8 mouse cellular contexts compared by ENCODE assay signal in genomic region chr7:28601668-28602067, GRCm38 (mm10). TPM values are rescaled to one million over a fixed set of nuclear protein-coding genes. Genes with fewer than 3 reads are reported as not detected.
DNase-seq lines count a peak whose midpoint lies in the region; ATAC-seq and TF ChIP-seq lines count a peak whose summit lies in the region.

No protein-coding gene starts in this region.

- H3K27ac ChIP-seq in lung, postnatal 0 days (ENCODE audit: low read length), result no peak overlapping the region
- no peak overlapping the region for H3K27ac ChIP-seq in cortical plate, adult 2 months (ENCODE audit: insufficient read depth, low read length)
- peak overlapping the region; percentile 59; the same call in 1 of the 2 replicates for H3K27ac ChIP-seq in hindbrain, embryonic 13.5 days
- H3K27ac ChIP-seq in liver, embryonic 14.5 days, result no peak overlapping the region
- no peak overlapping the region for H3K27ac ChIP-seq in small intestine, adult 2 months (ENCODE audit: insufficient read depth, low read depth, low read length)

- ATAC-seq in lung, postnatal 0 days, result no peak
- ATAC-seq in hindbrain, embryonic 13.5 days (ENCODE audit: low FRiP score), result no peak
- ATAC-seq in liver, embryonic 14.5 days (ENCODE audit: insufficient read depth), result no peak

- H3K9me3 ChIP-seq in lung, postnatal 0 days (ENCODE audit: low read length), result no peaks in the 10 kb centered on the region
- H3K9me3 ChIP-seq in hindbrain, embryonic 13.5 days, result no peaks in the 10 kb centered on the region
- no peaks in the 10 kb centered on the region for H3K9me3 ChIP-seq in liver, embryonic 14.5 days (ENCODE audit: control insufficient read depth, low read length)

- TF ChIP-seq EP300 in lung, postnatal 0 days (IDR thresholded peaks at IDR 0.05), result no peak
- TF ChIP-seq EP300 in liver, embryonic 14.5 days (IDR thresholded peaks at IDR 0.05; ENCODE audit: low read depth), result no peak

- 20% methylated on average over 7 of the region's 7 CpGs for WGBS in lung, postnatal 0 days
- WGBS in lung, adult 2 months, result 20% methylated on average over 7 of the region's 7 CpGs
- WGBS in hindbrain, embryonic 13.5 days, result 24% methylated on average over 7 of the region's 7 CpGs
- 24% methylated on average over 7 of the region's 7 CpGs for WGBS in liver, embryonic 14.5 days (ENCODE audit: insufficient replicate concordance)
- 17% methylated on average over 7 of the region's 7 CpGs for WGBS in small intestine, adult 2 months

- peak; percentile 55 for DNase-seq in lung, postnatal 0 days (ENCODE audit: low spot score)
- no peak for DNase-seq in lung, adult 2 months
- peak; percentile 56 for DNase-seq in T-cell, adult 2 months (ENCODE audit: low spot score)
- no peak for DNase-seq in liver, embryonic 14.5 days (ENCODE audit: low read depth in 3 of 3, low spot score in 3 of 3)
- DNase-seq in urinary bladder, postnatal 36 days (ENCODE audit: low spot score in 2 of 2), result no peak

- H3K4me3 ChIP-seq in lung, postnatal 0 days (ENCODE audit: low read depth, low read length), result no peak overlapping the region
- H3K4me3 ChIP-seq in lung, adult 2 months (replicated peaks; ENCODE audit: extremely low read depth, low read depth, low read length), result no peak overlapping the region
- H3K4me3 ChIP-seq in cortical plate, adult 2 months (ENCODE audit: insufficient read depth, low read length), result no peak overlapping the region
- no peak overlapping the region for H3K4me3 ChIP-seq in hindbrain, embryonic 13.5 days
- H3K4me3 ChIP-seq in liver, embryonic 14.5 days (ENCODE audit: insufficient read depth in 1 of 2, low read depth in 2 of 2, low read length in 2 of 2), result no peak overlapping the region
- H3K4me3 ChIP-seq in small intestine, adult 2 months (ENCODE audit: low read depth, low read length), result no peak overlapping the region

- no peaks in the 10 kb centered on the region for H3K4me1 ChIP-seq in lung, postnatal 0 days (ENCODE audit: insufficient read depth, low read depth, low read length)
- peaks cover 4% of the 10 kb centered on the region for H3K4me1 ChIP-seq in lung, adult 2 months (ENCODE audit: control insufficient read depth, insufficient read depth, low read length)
- H3K4me1 ChIP-seq in cortical plate, adult 2 months (ENCODE audit: control insufficient read depth, insufficient read depth, low read length), result 0 out of 2 replicates have a peak, but pooled peaks cover 2% of the 10 kb centered on the region
- peaks cover 18% of the 10 kb centered on the region for H3K4me1 ChIP-seq in hindbrain, embryonic 13.5 days (replicated peaks)
- peaks cover under 1 to 8% of the 10 kb centered on the region in 2 experiments for H3K4me1 ChIP-seq in liver, embryonic 14.5 days (replicated peaks; ENCODE audit: control insufficient read depth in 2 of 2, insufficient read depth in 2 of 2, low read length in 1 of 2)
- H3K4me1 ChIP-seq in small intestine, adult 2 months (ENCODE audit: control insufficient read depth, insufficient read depth, insufficient read length, low read length), result no peaks in the 10 kb centered on the region

- no peaks in the 10 kb centered on the region for H3K36me3 ChIP-seq in lung, postnatal 0 days (ENCODE audit: insufficient read depth, low read length)
- H3K36me3 ChIP-seq in hindbrain, embryonic 13.5 days, result no peaks in the 10 kb centered on the region
- no peaks in the 10 kb centered on the region for H3K36me3 ChIP-seq in liver, embryonic 14.5 days (replicated peaks; ENCODE audit: control insufficient read depth, insufficient read depth, low read depth)
- no peaks in the 10 kb centered on the region for H3K36me3 ChIP-seq in small intestine, adult 2 months (ENCODE audit: control insufficient read depth, insufficient read depth, low read length)

- no peaks in the 10 kb centered on the region for H3K27me3 ChIP-seq in lung, postnatal 0 days (replicated peaks; ENCODE audit: insufficient read depth, low read length)
- H3K27me3 ChIP-seq in hindbrain, embryonic 13.5 days, result no peaks in the 10 kb centered on the region
- no peaks in the 10 kb centered on the region for H3K27me3 ChIP-seq in liver, embryonic 14.5 days (ENCODE audit: control insufficient read depth, insufficient read depth, low read length)
- H3K27me3 ChIP-seq in small intestine, adult 2 months (ENCODE audit: control insufficient read depth, insufficient read depth, low read length), result no peaks in the 10 kb centered on the region

- TF ChIP-seq POLR2A in lung, adult 2 months (IDR thresholded peaks at IDR 0.05; ENCODE audit: borderline replicate concordance, extremely low read depth, low read depth, low read length), result no peak
- no peak for TF ChIP-seq POLR2A in cortical plate, adult 2 months (IDR thresholded peaks at IDR 0.05; ENCODE audit: extremely low read depth, insufficient read depth, low read length)
- TF ChIP-seq POLR2A in small intestine, adult 2 months (IDR thresholded peaks at IDR 0.05; ENCODE audit: low read depth, low read length), result no peak

- H3K4me2 ChIP-seq in lung, postnatal 0 days (replicated peaks; ENCODE audit: low read depth, low read length), result no peak overlapping the region
- peak overlapping the region; percentile 18; the same call in 1 of the 2 replicates for H3K4me2 ChIP-seq in hindbrain, embryonic 13.5 days
- no peak overlapping the region for H3K4me2 ChIP-seq in liver, embryonic 14.5 days (ENCODE audit: low read depth)

- no peak overlapping the region for H3K9ac ChIP-seq in lung, postnatal 0 days (replicated peaks; ENCODE audit: low read depth)
- H3K9ac ChIP-seq in hindbrain, embryonic 13.5 days, result no peak overlapping the region
- H3K9ac ChIP-seq in liver, embryonic 14.5 days (replicated peaks), result no peak overlapping the region

- TF ChIP-seq CTCF in lung, postnatal 0 days (IDR thresholded peaks at IDR 0.05), result peak; percentile 83
- no peak for TF ChIP-seq CTCF in lung, adult 2 months (IDR thresholded peaks at IDR 0.05; ENCODE audit: insufficient read depth, low read length)
- TF ChIP-seq CTCF in cortical plate, adult 2 months (IDR thresholded peaks at IDR 0.05; ENCODE audit: extremely low read depth, insufficient read depth, low read length), result peak; percentile 70; the same call in 1 of the 2 replicates
- peak; percentile 76 for TF ChIP-seq CTCF in liver, embryonic 14.5 days (IDR thresholded peaks at IDR 0.05; ENCODE audit: low read depth)
- peak; percentile 88; the same call in 1 of the 2 replicates for TF ChIP-seq CTCF in small intestine, adult 2 months (IDR thresholded peaks at IDR 0.05; ENCODE audit: extremely low read depth, insufficient read length, insufficient replicate concordance, low read depth, low read length)

RNA-seq across cellular contexts. Expression of gene Pak4, which starts 3.7 kb away (rescaled TPM):
- 36.3 and 38.2 TPM in 2 replicates for polyA plus RNA-seq in lung, postnatal 0 days (2015; fragmentation: Nextera tagmentation; extraction: Ambion mirVana)
- polyA plus RNA-seq in lung, adult 2 months (2012; rRNA removed), result 66.7 and 76.0 TPM in 2 replicates
- 8.0 and 8.2 TPM in 2 replicates for polyA plus RNA-seq in cortical plate, adult 2 months (2012; rRNA removed)
- 21.5 and 22.1 TPM in 2 replicates for polyA plus RNA-seq in hindbrain, embryonic 13.5 days (2015; fragmentation: Nextera tagmentation; extraction: Ambion mirVana)
- 11.5 and 12.3 TPM in 2 replicates for polyA plus RNA-seq in liver, embryonic 14.5 days (2012; rRNA removed)
- 8.5 and 8.6 TPM in 2 replicates for polyA plus RNA-seq in liver, embryonic 14.5 days (2014; fragmentation: Nextera tagmentation; extraction: Ambion mirVana)
- polyA plus RNA-seq in small intestine, adult 2 months (2012; rRNA removed), result 50.3 and 112 TPM in 2 replicates

RNA-seq across cellular contexts. Expression of gene Samd4b, which starts 3.7 kb away (rescaled TPM):
- polyA plus RNA-seq in lung, postnatal 0 days (2015; fragmentation: Nextera tagmentation; extraction: Ambion mirVana), result 12.9 and 13.4 TPM in 2 replicates
- polyA plus RNA-seq in lung, adult 2 months (2012; rRNA removed), result 93.9 and 112 TPM in 2 replicates
- 59.0 and 63.8 TPM in 2 replicates for polyA plus RNA-seq in cortical plate, adult 2 months (2012; rRNA removed)
- 20.7 and 21.6 TPM in 2 replicates for polyA plus RNA-seq in hindbrain, embryonic 13.5 days (2015; fragmentation: Nextera tagmentation; extraction: Ambion mirVana)
- 12.0 and 14.2 TPM in 2 replicates for polyA plus RNA-seq in liver, embryonic 14.5 days (2012; rRNA removed)
- polyA plus RNA-seq in liver, embryonic 14.5 days (2014; fragmentation: Nextera tagmentation; extraction: Ambion mirVana), result 4.5 and 5.9 TPM in 2 replicates
- 43.4 and 82.0 TPM in 2 replicates for polyA plus RNA-seq in small intestine, adult 2 months (2012; rRNA removed)

RNA-seq across cellular contexts. Expression of gene Acp7, which starts 29.5 kb away (rescaled TPM):
- not detected in 2 replicates for polyA plus RNA-seq in lung, postnatal 0 days (2015; fragmentation: Nextera tagmentation; extraction: Ambion mirVana)
- polyA plus RNA-seq in lung, adult 2 months (2012; rRNA removed), result 0.41 and 16.5 TPM in 2 replicates
- polyA plus RNA-seq in cortical plate, adult 2 months (2012; rRNA removed), result 0.89 and 1.3 TPM in 2 replicates
- not detected in 2 replicates for polyA plus RNA-seq in hindbrain, embryonic 13.5 days (2015; fragmentation: Nextera tagmentation; extraction: Ambion mirVana)
- polyA plus RNA-seq in liver, embryonic 14.5 days (2012; rRNA removed), result not detected in 2 replicates
- not detected in 2 replicates for polyA plus RNA-seq in liver, embryonic 14.5 days (2014; fragmentation: Nextera tagmentation; extraction: Ambion mirVana)
- 0.66 TPM in 1 of 2 replicates, not detected in the other for polyA plus RNA-seq in small intestine, adult 2 months (2012; rRNA removed)

RNA-seq across cellular contexts. Expression of gene Nccrp1, which starts 54.6 kb away (rescaled TPM):
- polyA plus RNA-seq in lung, postnatal 0 days (2015; fragmentation: Nextera tagmentation; extraction: Ambion mirVana), result not detected in 2 replicates
- polyA plus RNA-seq in lung, adult 2 months (2012; rRNA removed), result 0.53 and 27.0 TPM in 2 replicates
- polyA plus RNA-seq in cortical plate, adult 2 months (2012; rRNA removed), result 0.10 and 0.15 TPM in 2 replicates
- 0.13 TPM in 1 of 2 replicates, not detected in the other for polyA plus RNA-seq in hindbrain, embryonic 13.5 days (2015; fragmentation: Nextera tagmentation; extraction: Ambion mirVana)
- 0.05 TPM in 1 of 2 replicates, not detected in the other for polyA plus RNA-seq in liver, embryonic 14.5 days (2012; rRNA removed)
- not detected in 2 replicates for polyA plus RNA-seq in liver, embryonic 14.5 days (2014; fragmentation: Nextera tagmentation; extraction: Ambion mirVana)
- 0.14 and 2.8 TPM in 2 replicates for polyA plus RNA-seq in small intestine, adult 2 months (2012; rRNA removed)

Comparison
In these comparisons a context has a peak if more than half of its experiments do, and no peak if none do; other contexts are left out.
1. DNase-seq: peak in lung, postnatal 0 days (single experiment) and T-cell, adult 2 months (single experiment); none in lung, adult 2 months (single experiment), liver, embryonic 14.5 days (0 of 3) and urinary bladder, postnatal 36 days (0 of 2).